Mouse (Mus musculus): ENCODE data around the gene Mapk14.
"Not testable (repeated sequence)": the region's sequence is repeated elsewhere in the genome, so short reads cannot be mapped to it uniquely, and the experiment has no call there.

Mapk14 gene

DNA sequence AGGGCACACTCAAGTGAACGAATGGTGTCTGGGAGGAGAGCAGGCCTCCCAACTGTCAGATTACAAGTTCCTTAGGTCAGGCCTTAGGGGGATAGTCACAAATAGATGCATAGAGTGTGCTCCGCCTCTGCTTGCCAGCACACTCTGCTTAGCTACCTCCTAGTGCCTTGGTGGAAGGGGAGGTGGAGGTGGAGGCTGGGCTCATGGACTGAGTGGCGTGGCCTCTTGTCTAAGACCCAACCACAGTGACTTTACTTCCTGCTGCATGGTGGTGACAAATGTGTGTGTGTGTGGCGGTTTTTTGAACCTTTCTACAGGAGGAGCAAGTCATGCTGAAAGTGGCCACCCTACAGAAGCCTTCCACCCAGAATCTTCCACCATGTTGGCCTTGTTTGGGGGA, 45.4 kb downstream of the Mapk14 start:
- DNase-seq (ENCODE audit: extremely low spot score, low read depth, low spot score), result no peak

GRCm38 (mm10) chr17:28737973-28738372, 46.8 kb downstream of the Mapk14 start:
- DNase-seq (ENCODE audit: extremely low spot score, low read depth, low spot score), result no peak

- no peak for DNase-seq (ENCODE audit: extremely low spot score, low read depth, low spot score)
These were observed 48.1 kb downstream of the Mapk14 start for GRCm38 (mm10) chr17:28739244-28739643.

DNA sequence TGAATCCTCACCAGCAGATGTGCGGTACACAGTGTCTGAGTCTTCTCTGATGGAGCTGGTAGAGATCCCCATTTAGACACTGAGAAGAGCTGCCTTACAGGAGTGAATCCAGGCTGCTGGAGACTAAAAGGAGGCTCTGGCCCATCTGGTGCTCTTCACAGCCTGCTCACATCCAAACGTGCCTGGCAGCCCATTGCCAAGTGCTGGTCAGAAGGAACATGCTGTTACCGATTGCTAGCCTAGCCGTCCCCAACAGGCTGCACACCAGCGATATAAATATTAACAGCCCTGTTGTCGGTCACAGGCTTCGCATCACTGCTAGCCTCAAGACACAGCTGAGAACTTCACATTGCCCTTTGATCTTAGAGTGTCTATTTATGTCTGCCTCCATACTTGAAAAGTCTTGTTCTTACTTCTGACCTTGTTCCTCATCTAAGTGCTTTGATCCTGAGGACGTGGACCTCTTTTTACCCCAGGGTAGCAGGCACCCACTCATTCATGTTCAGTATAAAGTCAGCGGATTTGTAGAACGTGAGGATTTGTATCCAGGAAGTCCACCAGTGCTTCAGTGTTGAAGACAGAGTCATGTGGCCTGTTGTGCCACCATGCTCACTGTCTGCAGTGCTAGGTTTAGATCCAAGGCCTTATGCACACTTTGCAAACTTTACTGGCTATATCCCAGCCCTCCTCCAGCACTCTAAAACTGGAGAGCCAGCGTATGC, 52.2 kb downstream of the Mapk14 start:
- no peak for DNase-seq (ENCODE audit: extremely low spot score, low read depth, low spot score)

DNA sequence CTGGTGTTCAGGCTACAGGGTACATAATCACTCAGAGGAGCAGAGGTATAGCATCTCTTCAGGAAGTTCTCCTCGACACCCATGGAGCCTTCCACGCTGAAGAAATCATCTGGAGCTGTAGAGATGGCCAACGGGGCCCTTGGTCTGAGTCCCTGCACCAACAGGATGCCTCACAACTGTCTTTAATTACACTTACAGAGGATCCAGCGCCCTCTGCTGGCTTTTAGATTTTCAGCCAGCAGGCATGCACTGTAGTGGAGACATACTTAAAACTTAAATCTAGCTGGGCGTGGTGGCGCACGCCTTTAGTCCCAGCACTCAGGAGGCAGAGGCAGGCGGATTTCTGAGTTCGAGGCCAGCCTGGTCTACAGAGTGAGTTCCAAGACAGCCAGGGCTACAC, 52.8 kb downstream of the Mapk14 start:
- no peak for DNase-seq (ENCODE audit: extremely low spot score, low read depth, low spot score)

GRCm38 (mm10) chr17:28745773-28746172, 54.6 kb downstream of the Mapk14 start:
- DNase-seq (ENCODE audit: extremely low spot score, low read depth, low spot score), result no peak

- no peak for DNase-seq (ENCODE audit: extremely low spot score, low read depth, low spot score)
These were observed 56.9 kb downstream of the Mapk14 start for GRCm38 (mm10) chr17:28748001-28748400.

- DNase-seq (ENCODE audit: extremely low spot score, low read depth, low spot score), result no peak
These were observed 59.5 kb downstream of the Mapk14 start for GRCm38 (mm10) chr17:28750580-28750979.

DNA sequence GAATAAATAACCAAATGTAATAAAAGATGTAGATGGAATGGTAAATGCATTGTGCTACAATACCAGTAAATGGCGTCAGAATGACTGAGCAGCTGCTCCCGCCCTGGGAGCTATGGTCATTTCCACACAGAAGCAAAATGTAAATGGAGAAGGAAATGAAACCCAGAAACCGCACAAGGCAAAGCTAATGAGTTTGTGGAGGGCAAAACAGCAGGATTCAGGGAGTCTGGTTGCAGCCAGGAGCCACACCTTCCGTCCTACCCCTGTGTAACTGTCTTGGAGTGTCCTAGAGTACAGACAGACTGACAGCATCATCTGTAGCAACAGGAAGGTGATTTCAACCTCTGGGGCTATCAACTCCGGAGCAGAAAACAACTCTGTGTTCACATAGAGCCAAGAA, 65.3 kb downstream of the Mapk14 start:
- no peak for DNase-seq (ENCODE audit: extremely low spot score, low read depth, low spot score)

- DNase-seq (ENCODE audit: extremely low spot score, low read depth, low spot score), result no peak
These were observed 66.3 kb downstream of the Mapk14 start for GRCm38 (mm10) chr17:28757470-28757869.

GRCm38 (mm10) chr17:28760736-28761312, 69.7 kb downstream of the Mapk14 start:
- no peak for DNase-seq (ENCODE audit: extremely low spot score, low read depth, low spot score)

GRCm38 (mm10) chr17:28761871-28762270, 70.7 kb downstream of the Mapk14 start:
- no peak for DNase-seq (ENCODE audit: extremely low spot score, low read depth, low spot score)

GRCm38 (mm10) chr17:28766203-28766602, 75.1 kb downstream of the Mapk14 start:
- DNase-seq (ENCODE audit: extremely low spot score, low read depth, low spot score), result no peak

DNA sequence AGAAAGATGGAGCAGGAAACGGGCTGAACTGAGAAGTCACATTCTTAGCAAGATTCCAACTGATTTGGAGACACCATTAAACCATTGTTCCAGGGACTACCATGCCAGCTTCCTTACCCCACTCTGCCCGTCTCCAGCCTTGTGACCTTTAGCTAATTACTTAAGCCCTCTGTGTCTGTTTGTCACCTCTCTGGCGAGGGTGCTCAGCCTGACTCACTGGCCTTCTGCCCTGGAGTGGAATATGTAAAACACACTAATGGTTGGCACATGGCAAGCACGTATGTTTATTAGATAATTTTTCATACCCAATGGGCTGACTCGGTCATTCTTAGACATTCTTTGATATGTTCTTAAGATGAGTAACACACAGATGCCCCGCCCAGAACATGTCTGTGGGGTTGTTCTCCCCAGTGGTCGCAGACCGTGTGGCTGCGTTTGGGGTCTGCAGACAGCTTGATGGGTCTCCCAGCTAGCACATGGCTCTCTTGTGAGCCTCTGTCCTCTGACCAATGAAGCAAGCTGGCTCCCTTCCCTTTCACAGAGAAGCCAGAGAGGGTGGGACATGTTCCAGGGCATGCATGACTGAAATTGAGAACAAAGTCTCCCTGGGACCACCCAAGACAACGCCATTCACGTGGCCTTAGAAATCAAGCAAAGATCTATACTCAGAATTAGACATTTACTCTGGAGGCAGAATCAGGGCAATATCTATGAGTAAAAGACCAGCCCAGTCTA, 75.8 kb downstream of the Mapk14 start:
- DNase-seq (ENCODE audit: extremely low spot score, low read depth, low spot score), result no peak

DNA sequence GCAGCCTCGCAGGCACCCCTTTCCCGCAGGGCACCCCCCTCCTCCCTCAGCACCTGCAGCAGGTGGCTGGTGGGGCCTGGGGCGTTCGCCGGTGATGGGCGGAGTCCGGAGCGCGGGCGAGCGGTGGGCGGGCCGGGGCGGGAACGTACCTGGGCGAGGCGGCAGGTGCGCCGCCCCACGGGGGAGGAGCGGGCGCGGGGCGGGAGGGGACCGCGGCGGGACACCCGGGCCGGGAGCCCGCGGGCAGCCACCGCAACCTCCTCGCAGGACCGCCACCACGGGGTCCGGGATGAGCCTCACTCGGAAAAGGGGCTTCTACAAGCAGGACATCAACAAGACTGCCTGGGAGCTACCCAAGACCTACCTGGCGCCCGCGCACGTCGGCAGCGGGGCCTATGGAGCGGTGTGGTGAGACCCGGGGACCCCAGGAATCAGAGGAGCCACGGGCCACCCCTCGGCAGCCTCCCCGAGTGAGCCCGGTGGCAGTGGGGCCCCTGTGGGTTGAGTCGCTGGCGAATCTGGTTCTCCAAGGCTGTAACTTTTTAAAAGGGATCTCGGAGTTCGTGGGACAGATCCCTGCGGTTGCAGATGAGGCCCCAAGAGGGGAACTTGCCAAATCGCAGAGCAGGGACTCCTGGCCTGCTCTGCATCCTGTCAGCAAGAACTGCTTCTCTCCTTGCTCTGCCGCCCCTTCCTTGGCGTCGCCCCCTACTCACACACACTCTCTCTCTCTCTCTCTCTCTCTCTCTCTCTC, 78.2 kb downstream of the Mapk14 start, which contains the start of gene Mapk13:
Mapk13 (plus strand) TSS at position 177 of the 754 bp plus-strand sequence.
- no peak for DNase-seq (ENCODE audit: extremely low spot score, low read depth, low spot score)

DNA sequence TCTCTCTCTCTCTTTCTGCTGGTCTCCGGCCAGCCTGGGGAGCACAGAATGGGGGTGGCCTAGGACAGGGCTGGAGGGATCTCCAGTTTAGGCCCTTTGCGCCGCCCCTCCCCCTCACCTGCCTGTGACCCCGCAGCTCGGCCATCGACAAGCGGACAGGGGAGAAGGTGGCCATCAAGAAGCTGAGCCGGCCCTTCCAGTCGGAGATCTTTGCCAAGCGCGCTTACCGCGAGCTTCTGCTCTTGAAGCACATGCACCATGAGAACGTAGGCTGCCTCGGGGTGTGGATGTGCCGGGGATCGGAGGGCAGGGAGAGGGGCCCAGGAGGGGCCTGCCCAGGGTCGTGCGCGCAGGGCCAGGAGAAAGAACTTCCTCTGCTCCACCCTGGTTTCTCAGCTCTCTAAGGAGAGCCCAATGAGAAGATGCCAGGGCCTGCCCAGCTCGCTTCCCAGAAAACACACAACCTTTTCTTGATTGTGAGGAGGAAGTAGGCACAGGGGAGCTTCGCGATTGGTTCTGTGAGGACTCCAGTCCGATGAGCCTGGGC, 78.8 kb downstream of the Mapk14 start:
- DNase-seq (ENCODE audit: extremely low spot score, low read depth, low spot score), result no peak

DNA sequence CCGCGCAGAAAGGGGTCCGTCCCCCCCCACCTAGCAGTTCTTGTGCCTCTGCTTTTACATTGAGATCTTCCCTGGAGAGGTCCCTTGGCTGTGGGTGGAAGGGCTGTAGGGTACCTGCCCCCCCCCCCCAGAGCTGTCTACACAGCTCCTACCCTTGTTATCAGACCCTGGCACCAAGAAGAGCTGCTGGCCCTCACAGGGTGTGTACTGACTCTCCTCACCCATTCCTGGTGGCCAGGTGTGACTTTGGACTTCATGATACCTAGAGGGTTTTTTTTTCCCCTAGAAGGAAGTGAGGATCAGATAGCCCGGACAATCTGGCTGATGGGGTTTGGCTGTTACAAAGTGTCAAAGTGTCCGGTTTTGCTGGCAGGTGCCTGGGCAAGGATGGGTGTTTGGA, 80.2 kb downstream of the Mapk14 start:
- no peak for DNase-seq (ENCODE audit: extremely low spot score, low read depth, low spot score)

- not testable (repeated sequence) for DNase-seq (ENCODE audit: extremely low spot score, low read depth, low spot score)
These were observed 83.2 kb downstream of the Mapk14 start for GRCm38 (mm10) chr17:28774303-28774702.

GRCm38 (mm10) chr17:28775161-28775560, 84.0 kb downstream of the Mapk14 start:
- DNase-seq (ENCODE audit: extremely low spot score, low read depth, low spot score), result no peak

DNA sequence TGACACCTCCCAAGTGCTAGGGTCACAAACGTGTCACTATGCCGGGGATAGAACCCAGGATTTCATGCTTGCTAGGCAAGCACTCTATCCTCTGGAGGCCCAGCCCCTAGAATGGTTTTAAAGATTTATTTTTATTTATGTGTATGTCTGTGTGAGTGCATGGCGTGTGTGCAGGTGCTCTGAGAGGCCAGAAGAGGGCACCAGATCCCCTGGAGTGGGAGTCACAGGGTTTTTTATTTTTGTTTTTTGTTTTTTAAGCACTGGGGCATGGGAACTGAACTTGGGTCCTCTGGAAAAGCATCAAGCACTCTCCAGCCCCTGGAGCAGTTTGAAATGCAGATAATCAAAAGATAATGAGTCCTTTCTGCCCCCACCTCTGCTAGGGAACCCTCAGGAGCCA, 85.7 kb downstream of the Mapk14 start:
- no peak for DNase-seq (ENCODE audit: extremely low spot score, low read depth, low spot score)
